Mouse (Mus musculus) ES-E14 (cell line): ENCODE measurements around the gene Aftph. TPM values are rescaled to one million over a fixed set of nuclear protein-coding genes. Genes with fewer than 3 reads are reported as not detected.

Experiments used
- DNase-seq: peaks from one replicate; pipeline ENCODE4 v3.0.0-alpha.2; 2013; ENCODE audit warnings: low read depth, low spot score
- H3K27ac ChIP-seq: 2 replicates; pipeline ENCODE4 v1.5.1; 2012; ENCODE audit warnings: low read depth, mild to moderate bottlenecking, low read length, moderate library complexity, mixed read lengths; ENCODE audit not compliant: poor library complexity, insufficient read depth, severe bottlenecking
- H3K36me3 ChIP-seq: 2 replicates; pipeline ENCODE4 v1.6.1; 2012; ENCODE audit warnings: mild to moderate bottlenecking, low read length, moderate library complexity, mixed read lengths; ENCODE audit not compliant: control insufficient read depth, poor library complexity, insufficient read depth, severe bottlenecking
- H3K4me1 ChIP-seq, 2 experiments: fragments of 150-350 bp in 1 of 2; sonication (generic) in 1 of 2; 2 replicates each; pipeline ENCODE4 v1.6.1; 2012; ENCODE audit warnings: low read length in 2 of 2, mild to moderate bottlenecking in 1 of 2, mixed read lengths in 1 of 2; ENCODE audit not compliant: control insufficient read depth in 2 of 2, insufficient read depth in 2 of 2, poor library complexity in 1 of 2
- H3K4me3 ChIP-seq, 2 experiments: fragments of 150-350 bp in 1 of 2; sonication (generic) in 1 of 2; 2 replicates each; pipeline ENCODE4 v1.5.1; 2012; ENCODE audit warnings: low read length in 2 of 2, low read depth in 1 of 2, mild to moderate bottlenecking in 1 of 2, mixed read lengths in 1 of 2; ENCODE audit not compliant: insufficient read depth in 1 of 2, poor library complexity in 1 of 2, severe bottlenecking in 1 of 2
- H3K9ac ChIP-seq: 2 replicates; pipeline ENCODE4 v1.6.1; 2012; ENCODE audit warnings: low read depth, mild to moderate bottlenecking, low read length, mixed read lengths; ENCODE audit not compliant: poor library complexity, insufficient read depth, severe bottlenecking
- H3K9me3 ChIP-seq: fragments of 150-350 bp; sonication (generic); 2 replicates; pipeline ENCODE4 v1.6.1; 2012; ENCODE audit warnings: low read depth, mild to moderate bottlenecking, low read length; ENCODE audit not compliant: control insufficient read depth, insufficient read depth
- CHD2 ChIP-seq: IDR thresholded peaks from 2 replicates; pipeline ENCODE4 v1.6.1; 2014; ENCODE audit warnings: mild to moderate bottlenecking, low read depth, low read length, inconsistent platforms
- HCFC1 ChIP-seq: IDR thresholded peaks from 2 replicates; pipeline ENCODE4 v1.6.1; 2012; ENCODE audit warnings: low read length, inconsistent platforms, borderline replicate concordance; ENCODE audit not compliant: insufficient read depth
- MAFK ChIP-seq: IDR thresholded peaks from 2 replicates; pipeline ENCODE4 v1.6.1; 2014; ENCODE audit warnings: mild to moderate bottlenecking, low read depth, low read length, inconsistent platforms; ENCODE audit not compliant: insufficient read depth
- ZC3H11A ChIP-seq: IDR thresholded peaks from 2 replicates; pipeline ENCODE4 v1.6.1; 2012; ENCODE audit warnings: low read depth, mild to moderate bottlenecking, inconsistent platforms, low read length, borderline replicate concordance
- ZNF384 ChIP-seq: IDR thresholded peaks from 2 replicates; pipeline ENCODE4 v1.6.1; 2012; ENCODE audit warnings: low read depth, low read length, inconsistent platforms
- in situ Hi-C, 2 experiments: fragments of 600-800 bp; cut with MboI; formaldehyde crosslinking; loops; one replicate each; pipeline ENCODE4 v1.15.1; 2025; ENCODE audit warnings: low sequenced_read_pairs in 2 of 2, inconsistent platforms in 1 of 2; ENCODE audit not compliant: unreplicated experiment in 2 of 2
- total RNA-seq: library from RNA; depleted of rRNA; stranded (reverse); fragments of 300-350 nt; gene quantifications from 2 replicates; pipeline ENCODE4 v1.2.3, GENCODE M21; 2012

Gene Aftph
- total RNA-seq, 1 experiment, result 25.7 TPM

DNA sequence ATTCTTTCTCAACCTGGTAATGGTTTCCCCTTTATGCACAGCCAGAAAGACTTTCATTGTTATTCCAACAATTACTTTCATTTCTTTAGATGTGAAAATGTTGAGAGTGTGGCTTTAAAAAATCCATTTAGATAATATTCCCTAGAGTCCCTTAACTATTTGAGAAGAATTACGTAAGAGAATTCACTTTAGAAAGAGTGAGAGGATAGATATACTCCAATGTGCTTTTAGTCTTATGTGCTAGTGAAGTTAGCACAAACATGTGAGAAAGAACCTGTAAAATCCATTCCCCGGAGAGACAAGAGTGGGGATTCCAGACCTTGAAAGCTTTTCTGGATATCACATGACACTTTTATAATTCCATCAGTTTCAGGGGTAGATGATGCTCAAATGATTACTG, 9.2 kb upstream of the Aftph start:
- in situ Hi-C loops, result no loop called here
- no peak overlapping the region for H3K27ac ChIP-seq
- TF ChIP-seq ZC3H11A (no peak), HCFC1 (no peak), MAFK (no peak), CHD2 (no peak), ZNF384 (no peak)
- H3K9ac ChIP-seq, result no peak overlapping the region
- no peaks in the 10 kb centered on the region for H3K9me3 ChIP-seq
- no peaks in the 10 kb centered on the region; a peak in 1 of 4 replicates for H3K4me1 ChIP-seq
- H3K4me3 ChIP-seq, result no peak overlapping the region
- H3K36me3 ChIP-seq, result no peaks in the 10 kb centered on the region; the same call in 1 of the 2 replicates
- DNase-seq, result no peak

- H3K36me3 ChIP-seq, result no peaks in the 10 kb centered on the region
- H3K4me3 ChIP-seq, result no peak overlapping the region
- in situ Hi-C loops, result no loop called here
- H3K9me3 ChIP-seq, result no peaks in the 10 kb centered on the region
- DNase-seq, result no peak
- TF ChIP-seq MAFK (no peak), CHD2 (no peak), ZNF384 (no peak), ZC3H11A (no peak), HCFC1 (no peak)
- no peak overlapping the region for H3K27ac ChIP-seq
- H3K9ac ChIP-seq, result no peak overlapping the region
- H3K4me1 ChIP-seq, result peaks cover 0 to 8% of the 10 kb centered on the region in 2 experiments; a peak in 2 of 4 replicates
Measured at GRCm38 (mm10) chr11:20743353-20743752, 2.0 kb upstream of the Aftph start.

DNA sequence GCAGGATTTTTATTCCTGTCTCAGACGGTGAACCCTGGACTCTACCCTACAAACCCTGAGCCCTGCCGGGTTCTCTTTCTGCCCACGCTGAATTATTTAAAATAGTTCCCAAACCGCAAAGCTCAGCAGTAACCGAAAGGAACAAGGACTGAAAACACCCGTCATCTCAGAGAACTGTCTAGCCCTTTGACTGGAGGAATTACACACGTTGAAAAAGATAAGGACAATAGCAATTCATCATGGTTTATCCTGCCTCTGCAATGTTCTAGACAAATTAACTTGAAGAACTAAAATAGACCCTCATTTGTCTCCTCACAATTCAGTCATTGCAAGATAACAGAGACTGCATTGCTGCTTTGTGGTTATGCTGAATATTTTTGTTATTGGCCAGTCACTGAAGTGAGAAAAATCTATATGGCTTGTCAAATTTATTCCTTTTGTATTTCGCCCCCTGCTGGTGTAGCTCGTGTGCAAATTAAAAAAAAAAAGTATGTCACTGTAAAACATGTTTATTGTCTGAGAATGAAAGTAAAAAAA, 1.0 kb upstream of the Aftph start:
- H3K9me3 ChIP-seq, result no peaks in the 10 kb centered on the region
- H3K9ac ChIP-seq, result peak overlapping the region; percentile 84; the same call in 1 of the 2 replicates
- peaks cover 0 to 8% of the 10 kb centered on the region in 2 experiments; a peak in 2 of 4 replicates for H3K4me1 ChIP-seq
- peak; percentile 35 for DNase-seq
- in situ Hi-C loops, result no loop called here
- peak overlapping the region; percentile 72; the same call in 1 of the 2 replicates for H3K27ac ChIP-seq
- peak overlapping the region; percentile 82 to 97 for H3K4me3 ChIP-seq
- TF ChIP-seq MAFK (no peak), ZC3H11A (no peak), ZNF384 (peak; percentile 95), CHD2 (no peak), HCFC1 (no peak)
- H3K36me3 ChIP-seq, result no peaks in the 10 kb centered on the region

- TF ChIP-seq HCFC1, result no peak
- no peak for TF ChIP-seq ZC3H11A
- Histone ChIP-seq H3K9ac (peak overlapping the region; percentile 90), H3K9me3 (no peaks in the 10 kb centered on the region), H3K4me3 (peak overlapping the region; percentile 82 to 97), H3K27ac (peak overlapping the region; percentile 68), H3K4me1 (peaks cover 0 to 8% of the 10 kb centered on the region in 2 experiments; a peak in 2 of 4 replicates), H3K36me3 (no peaks in the 10 kb centered on the region)
- DNase-seq, result peak; percentile 9
- in situ Hi-C loops, result no loop called here
Measured at GRCm38 (mm10) chr11:20740481-20741200, 748 bp downstream of the Aftph start.
